Mouse (Mus musculus) forebrain, embryonic 12.5 days (tissue): ENCODE data around the gene Gm20388. TPM values are rescaled to one million over a fixed set of nuclear protein-coding genes. Genes with fewer than 3 reads are reported as not detected.

Source experiments
- ATAC-seq: fragments of 200-750 bp; cut with Nextera tagmentation; 2 replicates; pipeline ENCODE4 v1.8.0; 2017; ENCODE audit warnings: moderate TSS enrichment; ENCODE audit not compliant: low FRiP score
- H3K27ac ChIP-seq: fragments of 300-500 bp; sonication (generic); 2 replicates; pipeline ENCODE4 v1.5.1; 2016; ENCODE audit warnings: mild to moderate bottlenecking
- H3K27me3 ChIP-seq: fragments of 300-500 bp; sonication (generic); 2 replicates; pipeline ENCODE4 v1.6.1; 2016; ENCODE audit warnings: mild to moderate bottlenecking
- H3K36me3 ChIP-seq: fragments of 300-500 bp; sonication (generic); replicated peaks from 2 replicates; pipeline ENCODE4 v1.6.1; 2016; ENCODE audit warnings: mild to moderate bottlenecking
- H3K4me1 ChIP-seq: fragments of 300-500 bp; sonication (generic); 2 replicates; pipeline ENCODE4 v1.6.1; 2016
- H3K4me2 ChIP-seq: fragments of 300-500 bp; sonication (generic); 2 replicates; pipeline ENCODE4 v1.6.1; 2016; ENCODE audit warnings: mild to moderate bottlenecking, moderate library complexity
- H3K4me3 ChIP-seq: fragments of 300-500 bp; sonication (generic); replicated peaks from 2 replicates; pipeline ENCODE4 v1.5.1; 2016; ENCODE audit warnings: mild to moderate bottlenecking
- H3K9ac ChIP-seq: fragments of 300-500 bp; sonication (generic); 2 replicates; pipeline ENCODE4 v1.6.1; 2016; ENCODE audit warnings: mild to moderate bottlenecking
- H3K9me3 ChIP-seq: fragments of 300-500 bp; sonication (generic); 2 replicates; pipeline ENCODE4 v1.6.1; 2016
- WGBS: fragments of 180-500 bp; shearing (Covaris S2); methylation state at CpG from one replicate; pipeline ENCODE4 v1.1.7; 2016; 5-methylcytosine and 5-hydroxymethylcytosine counted together
- polyA plus RNA-seq: library from polyadenylated mRNA; unstranded; fragments of >200 nt; fragmentation: Nextera tagmentation; extraction: Ambion mirVana; gene quantifications from 2 replicates; pipeline ENCODE4 v1.2.1, GENCODE M21; 2016

Gene Gm20388
- polyA plus RNA-seq, 1 experiment from 2014 or later, result not detected

GRCm38 (mm10) chr8:123845991-123846390 lies 3935.3 kb downstream of the Gm20388 start:
- Histone ChIP-seq H3K36me3 (peaks cover 4% of the 10 kb centered on the region; the same call in 1 of the 2 replicates), H3K4me1 (peaks cover 6% of the 10 kb centered on the region; the same call in 1 of the 2 replicates), H3K27ac (no peak overlapping the region), H3K27me3 (no peaks in the 10 kb centered on the region), H3K9me3 (no peaks in the 10 kb centered on the region), H3K4me2 (no peak overlapping the region), H3K4me3 (no peak overlapping the region), H3K9ac (no peak overlapping the region)
- 92% methylated on average over 10 of the region's 10 CpGs for WGBS
- no peak for ATAC-seq

- peaks cover 4% of the 10 kb centered on the region; the same call in 1 of the 2 replicates for H3K36me3 ChIP-seq
- peaks cover 6% of the 10 kb centered on the region; the same call in 1 of the 2 replicates for H3K4me1 ChIP-seq
- no peak overlapping the region for H3K9ac ChIP-seq
- no peak for ATAC-seq
- no peak overlapping the region for H3K4me2 ChIP-seq
- no peaks in the 10 kb centered on the region for H3K9me3 ChIP-seq
- H3K27me3 ChIP-seq, result no peaks in the 10 kb centered on the region
- H3K4me3 ChIP-seq, result no peak overlapping the region
- 93% methylated on average over 12 of the region's 12 CpGs for WGBS
- H3K27ac ChIP-seq, result no peak overlapping the region
Observed at GRCm38 (mm10) chr8:123846509-123846908, 3935.9 kb downstream of the Gm20388 start.

GRCm38 (mm10) chr8:123847546-123847945 lies 3936.9 kb downstream of the Gm20388 start:
- Histone ChIP-seq H3K27ac (no peak overlapping the region), H3K9ac (no peak overlapping the region), H3K36me3 (peaks cover 4% of the 10 kb centered on the region; the same call in 1 of the 2 replicates), H3K4me3 (no peak overlapping the region), H3K4me1 (peaks cover 6% of the 10 kb centered on the region; the same call in 1 of the 2 replicates), H3K9me3 (no peaks in the 10 kb centered on the region), H3K27me3 (no peaks in the 10 kb centered on the region), H3K4me2 (no peak overlapping the region)
- whole genome bisulfite sequencing, result 67% methylated on average over 3 of the region's 3 CpGs
- no peak for ATAC-seq

GRCm38 (mm10) chr8:123849352-123849751 lies 3938.7 kb downstream of the Gm20388 start:
- Histone ChIP-seq H3K27ac (no peak overlapping the region), H3K27me3 (no peaks in the 10 kb centered on the region), H3K36me3 (peaks cover 4% of the 10 kb centered on the region; the same call in 1 of the 2 replicates), H3K9me3 (no peaks in the 10 kb centered on the region), H3K4me1 (peaks cover 6% of the 10 kb centered on the region; the same call in 1 of the 2 replicates), H3K9ac (no peak overlapping the region), H3K4me2 (no peak overlapping the region), H3K4me3 (no peak overlapping the region)
- ATAC-seq, result no peak
- 87% methylated on average over 4 of the region's 4 CpGs for WGBS

GRCm38 (mm10) chr8:123851590-123851989 lies 3940.9 kb downstream of the Gm20388 start:
- Histone ChIP-seq H3K27me3 (no peaks in the 10 kb centered on the region), H3K9ac (no peak overlapping the region), H3K4me1 (peaks cover 4% of the 10 kb centered on the region; the same call in 1 of the 2 replicates), H3K27ac (no peak overlapping the region), H3K4me2 (no peak overlapping the region), H3K36me3 (no peaks in the 10 kb centered on the region), H3K9me3 (no peaks in the 10 kb centered on the region), H3K4me3 (no peak overlapping the region)
- 67% methylated on average over 5 of the region's 5 CpGs for WGBS
- no peak for ATAC-seq

GRCm38 (mm10) chr8:123854252-123854651 lies 3943.6 kb downstream of the Gm20388 start:
- Histone ChIP-seq H3K4me3 (no peak overlapping the region), H3K4me2 (no peak overlapping the region), H3K4me1 (peaks cover 13% of the 10 kb centered on the region), H3K27me3 (no peaks in the 10 kb centered on the region), H3K27ac (no peak overlapping the region), H3K9me3 (no peaks in the 10 kb centered on the region), H3K36me3 (no peaks in the 10 kb centered on the region), H3K9ac (no peak overlapping the region)
- ATAC-seq, result no peak
- 94% methylated on average over 1 of the region's 1 CpGs for WGBS

GRCm38 (mm10) chr8:123854733-123855475 lies 3944.3 kb downstream of the Gm20388 start:
- no peak overlapping the region for H3K9ac ChIP-seq
- no peak overlapping the region for H3K4me2 ChIP-seq
- H3K4me1 ChIP-seq, result peaks cover 14% of the 10 kb centered on the region
- no peak overlapping the region for H3K27ac ChIP-seq
- no peak for ATAC-seq
- peaks cover 2% of the 10 kb centered on the region; the same call in 1 of the 2 replicates for H3K27me3 ChIP-seq
- H3K9me3 ChIP-seq, result no peaks in the 10 kb centered on the region
- H3K36me3 ChIP-seq, result no peaks in the 10 kb centered on the region
- 76% methylated on average over 9 of the region's 9 CpGs for WGBS
- no peak overlapping the region for H3K4me3 ChIP-seq

- Histone ChIP-seq H3K9me3 (no peaks in the 10 kb centered on the region), H3K4me3 (peak overlapping the region; percentile 96; the same call in 1 of the 2 replicates), H3K4me1 (peaks cover 15% of the 10 kb centered on the region), H3K4me2 (peak overlapping the region; percentile 89), H3K9ac (no peak overlapping the region), H3K27ac (no peak overlapping the region), H3K27me3 (peaks cover 21% of the 10 kb centered on the region), H3K36me3 (no peaks in the 10 kb centered on the region)
- no peak for ATAC-seq
- WGBS, result 65% methylated on average over 3 of the region's 3 CpGs
Observed at GRCm38 (mm10) chr8:123857361-123857760, 3946.7 kb downstream of the Gm20388 start.

- Histone ChIP-seq H3K27ac (0 out of 2 replicates have a peak overlapping the region, but pooled peaks have one; percentile 79), H3K4me1 (peaks cover 15% of the 10 kb centered on the region), H3K27me3 (peaks cover 30% of the 10 kb centered on the region), H3K4me3 (peak overlapping the region; percentile 96), H3K36me3 (no peaks in the 10 kb centered on the region), H3K9me3 (no peaks in the 10 kb centered on the region), H3K4me2 (peak overlapping the region; percentile 89), H3K9ac (peak overlapping the region; percentile 86)
- WGBS, result under 1% methylated on average over 17 of the region's 17 CpGs
- ATAC-seq, result peak; percentile 21; the same call in 1 of the 2 replicates
Observed at GRCm38 (mm10) chr8:123858574-123858940, 3947.9 kb downstream of the Gm20388 start.

GRCm38 (mm10) chr8:123858941-123859647 lies 3948.5 kb downstream of the Gm20388 start:
- WGBS, result 0% methylated on average over 66 of the region's 79 CpGs
- H3K4me2 ChIP-seq, result peak overlapping the region; percentile 89
- peaks cover 31% of the 10 kb centered on the region for H3K27me3 ChIP-seq
- peak overlapping the region; percentile 96 for H3K4me3 ChIP-seq
- peak overlapping the region; percentile 79 for H3K27ac ChIP-seq
- peak overlapping the region; percentile 86 for H3K9ac ChIP-seq
- no peaks in the 10 kb centered on the region for H3K36me3 ChIP-seq
- no peaks in the 10 kb centered on the region for H3K9me3 ChIP-seq
- H3K4me1 ChIP-seq, result peaks cover 19% of the 10 kb centered on the region
- peak; percentile 95 for ATAC-seq

- H3K27ac ChIP-seq, result peak within 1 kb of the TSS; percentile 79
- H3K9ac ChIP-seq, result peak within 1 kb of the TSS; percentile 86
- under 1% methylated on average over 48 of the region's 48 CpGs for WGBS
- H3K27me3 ChIP-seq, result peaks cover 31% of the 10 kb centered on the region
- H3K9me3 ChIP-seq, result no peaks in the 10 kb centered on the region
- peaks cover 20% of the 10 kb centered on the region for H3K4me1 ChIP-seq
- no peaks in the 10 kb centered on the region for H3K36me3 ChIP-seq
- ATAC-seq, result no peak; the same call in 1 of the 2 replicates
- H3K4me3 ChIP-seq, result peak within 1 kb of the TSS; percentile 96
- peak within 1 kb of the TSS; percentile 89 for H3K4me2 ChIP-seq
Observed at GRCm38 (mm10) chr8:123859648-123860259, 3949.1 kb downstream of the Gm20388 start, which contains the start of gene Ccsap. Ccsap (minus strand) TSS chr8:123860209.

GRCm38 (mm10) chr8:123860386-123860785 lies 3949.7 kb downstream of the Gm20388 start:
- Histone ChIP-seq H3K4me3 (peak overlapping the region; percentile 96; the same call in 1 of the 2 replicates), H3K9ac (no peak overlapping the region), H3K4me1 (peaks cover 20% of the 10 kb centered on the region), H3K27me3 (peaks cover 31% of the 10 kb centered on the region), H3K27ac (no peak overlapping the region), H3K9me3 (no peaks in the 10 kb centered on the region), H3K4me2 (peak overlapping the region; percentile 89), H3K36me3 (no peaks in the 10 kb centered on the region)
- ATAC-seq, result no peak
- 82% methylated on average over 4 of the region's 4 CpGs for WGBS
